Mouse (Mus musculus) bone marrow, adult 2 months (tissue): ENCODE results near the gene Cog4.

Experiments used
- CTCF ChIP-seq: fragments of 200-500 bp; IDR thresholded peaks from 2 replicates; pipeline ENCODE4 v1.5.1; 2011; ENCODE audit warnings: low read length, control low read depth; ENCODE audit not compliant: control insufficient read depth, insufficient read depth
- POLR2A ChIP-seq: fragments of 200-500 bp; IDR thresholded peaks from 2 replicates; pipeline ENCODE4 v1.6.1; 2011; ENCODE audit warnings: low read depth, mild to moderate bottlenecking, control low read depth, low read length, borderline replicate concordance; ENCODE audit not compliant: control insufficient read depth

- TF ChIP-seq CTCF (no peak), POLR2A (no peak)
These were observed 54.7 kb downstream of the Cog4 start for GRCm38 (mm10) chr8:110901056-110901455.
